Mouse (Mus musculus): ENCODE measurements around the gene Kdm6b. TPM values are rescaled to one million over a fixed set of nuclear protein-coding genes. Genes with fewer than 3 reads are reported as not detected.

Kdm6b gene
- polyA plus RNA-seq, 1 experiment from 2014 or later: 13.1 TPM

DNA sequence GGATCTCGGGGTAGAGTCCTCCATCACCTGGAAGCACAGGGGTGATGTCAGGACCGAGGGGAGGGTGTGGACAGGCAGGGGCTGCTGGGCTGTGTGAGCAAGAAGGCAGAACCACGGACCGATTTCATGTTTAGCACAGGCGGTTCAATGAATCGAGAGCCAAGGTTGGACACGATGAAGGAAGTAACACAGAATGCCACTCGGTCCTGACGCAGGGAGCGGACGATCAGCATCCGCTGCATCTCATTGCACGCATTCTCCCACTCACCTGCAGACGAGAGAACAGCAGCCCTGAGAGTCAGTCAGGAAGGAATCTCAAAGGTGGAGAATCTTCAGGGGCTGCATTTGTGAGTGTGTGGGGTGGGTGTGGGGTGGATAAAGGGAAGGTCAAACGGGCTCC, 17.2 kb upstream of the Kdm6b start:
- no peaks in the 10 kb centered on the region for H3K9me3 ChIP-seq (ENCODE audit: control insufficient read depth, low read length)
- H3K4me2 ChIP-seq (replicated peaks; ENCODE audit: low read depth): no peak overlapping the region
- H3K36me3 ChIP-seq (ENCODE audit: control insufficient read depth, insufficient read depth, low read length): no peaks in the 10 kb centered on the region
- H3K27me3 ChIP-seq (ENCODE audit: control insufficient read depth, insufficient read depth, low read length): no peaks in the 10 kb centered on the region
- H3K27ac ChIP-seq (replicated peaks): no peak overlapping the region
- DNase-seq (ENCODE audit: low spot score): no peak
- no peak overlapping the region for H3K4me3 ChIP-seq (ENCODE audit: low read depth, low read length)
- H3K9ac ChIP-seq (ENCODE audit: low read length): no peak overlapping the region
- WGBS: 89% methylated on average over 15 of the region's 15 CpGs
- no peak for ATAC-seq (ENCODE audit: low FRiP score, low TSS enrichment)
- H3K4me1 ChIP-seq (replicated peaks; ENCODE audit: control insufficient read depth, insufficient read depth): no peaks in the 10 kb centered on the region
- no peak for TF ChIP-seq EP300 (optimal IDR thresholded peaks at IDR 0.05)
- TF ChIP-seq CTCF (IDR thresholded peaks at IDR 0.05; ENCODE audit: low read depth): no peak

DNA sequence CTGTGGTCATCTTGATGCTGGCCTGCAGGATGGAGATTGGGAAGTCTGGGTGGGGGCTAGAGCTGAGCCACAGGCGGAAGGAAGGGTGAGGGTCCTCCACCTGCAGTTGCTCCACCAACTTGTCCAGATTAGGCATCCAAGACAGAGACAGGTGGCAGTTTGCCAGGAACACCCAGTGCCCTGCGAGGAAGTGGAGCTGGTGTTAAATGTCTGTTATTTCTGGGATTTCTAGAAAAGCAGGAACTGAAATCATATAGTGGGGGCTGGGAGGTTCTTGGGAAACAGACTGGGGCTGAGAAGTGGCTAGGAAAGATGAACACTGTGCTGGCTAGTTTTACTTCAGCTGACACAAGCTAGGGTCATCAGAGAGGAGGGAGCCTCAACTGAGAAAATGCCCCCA, 15.8 kb upstream of the Kdm6b start:
- Histone ChIP-seq H3K27me3 (ENCODE audit: control insufficient read depth, insufficient read depth, low read length) (no peaks in the 10 kb centered on the region), H3K9ac (ENCODE audit: low read length) (no peak overlapping the region), H3K27ac (replicated peaks) (no peak overlapping the region), H3K4me2 (replicated peaks; ENCODE audit: low read depth) (no peak overlapping the region), H3K9me3 (ENCODE audit: control insufficient read depth, low read length) (no peaks in the 10 kb centered on the region), H3K4me1 (replicated peaks; ENCODE audit: control insufficient read depth, insufficient read depth) (no peaks in the 10 kb centered on the region), H3K36me3 (ENCODE audit: control insufficient read depth, insufficient read depth, low read length) (no peaks in the 10 kb centered on the region), H3K4me3 (ENCODE audit: low read depth, low read length) (no peak overlapping the region)
- 30% methylated on average over 2 of the region's 2 CpGs for WGBS
- DNase-seq (ENCODE audit: low spot score) (no peak), ATAC-seq (ENCODE audit: low FRiP score, low TSS enrichment) (no peak)
- TF ChIP-seq CTCF (IDR thresholded peaks at IDR 0.05; ENCODE audit: low read depth) (no peak), EP300 (optimal IDR thresholded peaks at IDR 0.05) (no peak)

DNA sequence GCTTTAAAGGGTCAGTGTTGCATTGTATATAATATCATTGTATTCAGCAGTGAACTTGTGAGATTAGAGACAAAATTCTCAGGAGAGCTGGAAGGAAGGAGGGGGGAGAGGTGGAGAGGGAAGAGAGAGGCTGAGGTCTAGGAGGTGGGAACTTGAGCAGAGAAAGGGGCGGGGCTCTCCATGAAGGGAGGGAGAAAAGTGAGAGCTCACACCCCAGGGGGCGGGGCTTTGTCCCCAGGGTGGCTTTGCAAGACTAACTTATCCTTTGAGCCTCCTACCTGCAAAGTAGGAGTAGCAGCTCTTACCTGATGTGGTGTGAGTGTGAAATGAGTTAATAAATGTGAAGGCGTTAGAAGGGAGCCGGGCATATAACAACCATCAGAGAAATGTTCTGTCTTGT, 15.3 kb upstream of the Kdm6b start:
- 12% methylated on average over 4 of the region's 4 CpGs for WGBS
- Histone ChIP-seq H3K36me3 (ENCODE audit: control insufficient read depth, insufficient read depth, low read length) (no peaks in the 10 kb centered on the region), H3K27ac (replicated peaks) (no peak overlapping the region), H3K9ac (ENCODE audit: low read length) (no peak overlapping the region), H3K4me3 (ENCODE audit: low read depth, low read length) (no peak overlapping the region), H3K27me3 (ENCODE audit: control insufficient read depth, insufficient read depth, low read length) (no peaks in the 10 kb centered on the region), H3K4me1 (replicated peaks; ENCODE audit: control insufficient read depth, insufficient read depth) (no peaks in the 10 kb centered on the region), H3K9me3 (ENCODE audit: control insufficient read depth, low read length) (no peaks in the 10 kb centered on the region), H3K4me2 (replicated peaks; ENCODE audit: low read depth) (no peak overlapping the region)
- peak; percentile 63 for ATAC-seq (ENCODE audit: low FRiP score, low TSS enrichment)
- peak; percentile 93 for DNase-seq (ENCODE audit: low spot score)
- TF ChIP-seq EP300 (optimal IDR thresholded peaks at IDR 0.05) (no peak), CTCF (IDR thresholded peaks at IDR 0.05; ENCODE audit: low read depth) (peak; percentile 30)

DNA sequence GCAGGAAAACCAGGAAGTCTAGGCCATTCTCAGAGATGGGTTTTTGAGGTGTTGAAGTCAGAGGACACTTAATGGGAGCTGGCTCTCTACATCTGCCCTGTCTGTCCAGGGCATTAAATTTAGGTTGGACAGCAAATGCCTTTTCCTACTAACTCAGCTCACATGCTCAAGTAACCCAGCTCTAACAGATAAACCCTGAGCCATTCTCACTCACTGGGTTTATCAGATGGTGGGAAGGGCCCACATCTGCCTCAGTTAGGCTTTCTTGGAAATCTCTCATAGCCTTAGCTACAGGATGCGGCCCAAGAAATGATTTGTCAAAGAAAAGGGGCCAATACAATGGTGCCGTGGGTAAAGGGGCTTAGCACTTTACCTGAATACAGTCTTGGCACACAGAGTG, 12.8 kb upstream of the Kdm6b start:
- no peaks in the 10 kb centered on the region for H3K9me3 ChIP-seq (ENCODE audit: control insufficient read depth, low read length)
- DNase-seq (ENCODE audit: low spot score) (no peak), ATAC-seq (ENCODE audit: low FRiP score, low TSS enrichment) (no peak)
- no peak overlapping the region for H3K4me3 ChIP-seq (ENCODE audit: low read depth, low read length)
- H3K4me1 ChIP-seq (replicated peaks; ENCODE audit: control insufficient read depth, insufficient read depth): no peaks in the 10 kb centered on the region
- H3K27me3 ChIP-seq (ENCODE audit: control insufficient read depth, insufficient read depth, low read length): no peaks in the 10 kb centered on the region
- H3K27ac ChIP-seq (replicated peaks): no peak overlapping the region
- H3K9ac ChIP-seq (ENCODE audit: low read length): no peak overlapping the region
- no peaks in the 10 kb centered on the region for H3K36me3 ChIP-seq (ENCODE audit: control insufficient read depth, insufficient read depth, low read length)
- H3K4me2 ChIP-seq (replicated peaks; ENCODE audit: low read depth): no peak overlapping the region
- TF ChIP-seq CTCF (IDR thresholded peaks at IDR 0.05; ENCODE audit: low read depth) (no peak), EP300 (optimal IDR thresholded peaks at IDR 0.05) (no peak)
- WGBS: 89% methylated on average over 2 of the region's 2 CpGs

DNA sequence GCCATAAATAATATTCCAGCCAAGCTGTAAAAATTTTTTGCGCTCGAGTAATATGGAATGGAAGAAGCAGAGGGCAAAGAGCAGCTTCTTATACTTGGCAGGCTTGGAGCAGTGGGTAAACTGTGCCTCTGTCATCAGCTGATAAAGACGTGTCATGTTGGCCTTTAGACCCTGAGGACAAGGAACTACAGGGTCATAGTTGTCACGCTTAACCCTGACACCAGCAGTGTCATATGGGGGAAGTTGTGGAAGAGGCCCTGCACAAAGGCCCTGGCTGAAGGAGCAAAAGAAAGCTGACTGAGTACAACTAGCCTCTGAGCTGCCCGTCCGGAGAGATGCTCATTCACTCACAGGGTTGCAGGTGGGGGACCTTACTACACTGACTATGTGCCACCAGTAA, 10.4 kb upstream of the Kdm6b start:
- no peak for DNase-seq (ENCODE audit: low spot score)
- H3K4me1 ChIP-seq (replicated peaks; ENCODE audit: control insufficient read depth, insufficient read depth): no peaks in the 10 kb centered on the region
- 69% methylated on average over 6 of the region's 6 CpGs for WGBS
- no peaks in the 10 kb centered on the region for H3K9me3 ChIP-seq (ENCODE audit: control insufficient read depth, low read length)
- no peak overlapping the region for H3K27ac ChIP-seq (replicated peaks)
- TF ChIP-seq CTCF (IDR thresholded peaks at IDR 0.05; ENCODE audit: low read depth) (no peak), EP300 (optimal IDR thresholded peaks at IDR 0.05) (no peak)
- no peaks in the 10 kb centered on the region for H3K36me3 ChIP-seq (ENCODE audit: control insufficient read depth, insufficient read depth, low read length)
- H3K4me3 ChIP-seq (ENCODE audit: low read depth, low read length): no peak overlapping the region
- no peak overlapping the region for H3K4me2 ChIP-seq (replicated peaks; ENCODE audit: low read depth)
- ATAC-seq (ENCODE audit: low FRiP score, low TSS enrichment): no peak
- H3K9ac ChIP-seq (ENCODE audit: low read length): no peak overlapping the region
- H3K27me3 ChIP-seq (ENCODE audit: control insufficient read depth, insufficient read depth, low read length): no peaks in the 10 kb centered on the region

DNA sequence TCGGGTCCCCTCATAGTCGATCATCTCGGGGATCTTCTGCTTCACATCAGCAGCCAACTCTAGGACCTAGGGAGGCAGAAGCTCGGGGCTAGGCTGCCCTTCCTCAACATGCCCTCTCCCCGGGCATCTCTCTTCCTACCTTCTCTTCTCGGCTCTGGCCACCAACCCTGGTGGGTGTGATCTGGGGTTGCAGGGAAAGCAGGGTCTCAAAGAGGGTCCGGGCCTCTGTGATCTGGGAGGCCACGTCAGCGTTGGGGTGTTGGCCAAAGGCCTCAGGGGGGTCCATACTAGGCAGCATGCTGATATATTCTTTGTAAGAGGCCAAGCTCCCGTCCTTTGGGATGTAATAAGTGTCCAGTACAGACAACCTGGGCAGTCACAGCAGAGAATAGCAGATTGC, 9.4 kb upstream of the Kdm6b start:
- no peak for TF ChIP-seq CTCF (IDR thresholded peaks at IDR 0.05; ENCODE audit: low read depth)
- no peak for TF ChIP-seq EP300 (optimal IDR thresholded peaks at IDR 0.05)
- DNase-seq (ENCODE audit: low spot score) (no peak), ATAC-seq (ENCODE audit: low FRiP score, low TSS enrichment) (no peak)
- Histone ChIP-seq H3K9ac (ENCODE audit: low read length) (no peak overlapping the region), H3K9me3 (ENCODE audit: control insufficient read depth, low read length) (no peaks in the 10 kb centered on the region), H3K4me3 (ENCODE audit: low read depth, low read length) (no peak overlapping the region), H3K4me1 (replicated peaks; ENCODE audit: control insufficient read depth, insufficient read depth) (no peaks in the 10 kb centered on the region), H3K36me3 (ENCODE audit: control insufficient read depth, insufficient read depth, low read length) (no peaks in the 10 kb centered on the region), H3K27me3 (ENCODE audit: control insufficient read depth, insufficient read depth, low read length) (no peaks in the 10 kb centered on the region), H3K27ac (replicated peaks) (no peak overlapping the region), H3K4me2 (replicated peaks; ENCODE audit: low read depth) (no peak overlapping the region)
- 84% methylated on average over 10 of the region's 10 CpGs for WGBS
